Mouse (Mus musculus): ENCODE data around the gene Myadm. TPM values are rescaled to one million over a fixed set of nuclear protein-coding genes. Genes with fewer than 3 reads are reported as not detected.

The Myadm gene
- total RNA-seq, 2 experiments from 2014 or later, result 64.1 to 67.8 TPM

GRCm38 (mm10) chr7:3306400-3306799 is 17.5 kb downstream of the Myadm start:
- intact Hi-C loops (cut with DNase I), result no loop called here
- DNase-seq (ENCODE audit: low spot score in 2 of 2), result no peak

GRCm38 (mm10) chr7:3308646-3309045 is 19.8 kb downstream of the Myadm start:
- DNase-seq (ENCODE audit: low spot score in 2 of 2), result no peak
- intact Hi-C loops (cut with DNase I), result no loop called here

- intact Hi-C loops (cut with DNase I), result no loop called here
- no peak for DNase-seq (ENCODE audit: low spot score in 2 of 2)
Measured at GRCm38 (mm10) chr7:3310233-3310632, 21.4 kb downstream of the Myadm start.

GRCm38 (mm10) chr7:3313571-3313970 is 24.7 kb downstream of the Myadm start:
- no peak for DNase-seq (ENCODE audit: low spot score in 2 of 2)
- intact Hi-C loops (cut with DNase I), result no loop called here

- intact Hi-C loops (cut with DNase I), result no loop called here
- DNase-seq (ENCODE audit: low spot score in 2 of 2), result no peak
Measured at GRCm38 (mm10) chr7:3314121-3314520, 25.2 kb downstream of the Myadm start.

- intact Hi-C loops (cut with DNase I), result no loop called here
Measured at GRCm38 (mm10) chr7:3317704-3318103, 28.8 kb downstream of the Myadm start.

GRCm38 (mm10) chr7:3320856-3321255 is 32.0 kb downstream of the Myadm start:
- no peak for DNase-seq (ENCODE audit: low spot score in 2 of 2)
- intact Hi-C loops (cut with DNase I), result no loop called here

More at GRCm38 (mm10) chr7:3317704-3318103, 28.8 kb downstream of the Myadm start:
- no peak for DNase-seq (ENCODE audit: low spot score in 2 of 2)

- intact Hi-C loops (cut with DNase I), result no loop called here
Measured at GRCm38 (mm10) chr7:3323826-3324225, 34.9 kb downstream of the Myadm start.

GRCm38 (mm10) chr7:3327961-3328360 is 39.1 kb downstream of the Myadm start:
- DNase-seq (ENCODE audit: low spot score in 2 of 2), result no peak
- intact Hi-C loops (cut with DNase I), result no loop called here

More at GRCm38 (mm10) chr7:3323826-3324225, 34.9 kb downstream of the Myadm start:
- DNase-seq (ENCODE audit: low spot score in 2 of 2), result no peak

- intact Hi-C loops (cut with DNase I), result loop anchor here (2.0 to 10.0 kb wide), 3 partner anchors 27 to 119 kb away; partner anchors contain the start of gene Cacng8
- DNase-seq (ENCODE audit: low spot score in 2 of 2), result peak; percentile 84
Measured at GRCm38 (mm10) chr7:3329776-3330546, 41.1 kb downstream of the Myadm start.

- no peak for DNase-seq (ENCODE audit: low spot score in 2 of 2)
- intact Hi-C loops (cut with DNase I), result loop anchor here (2.0 to 10.0 kb wide), 3 partner anchors 28 to 118 kb away; partner anchors contain the start of gene Cacng8
Measured at GRCm38 (mm10) chr7:3331171-3331570, 42.3 kb downstream of the Myadm start.

GRCm38 (mm10) chr7:3331581-3332223 is 42.8 kb downstream of the Myadm start:
- intact Hi-C loops (cut with DNase I), result loop anchor here (2.0 to 10.0 kb wide), 3 partner anchors 29 to 117 kb away; partner anchors contain the start of gene Cacng8
- peak; percentile 86 to 87 for DNase-seq (ENCODE audit: low spot score in 2 of 2)

- intact Hi-C loops (cut with DNase I), result loop anchor here (10.0 kb wide), 1 partner anchor 63 kb away; the partner anchor contains the start of gene Cacng8
- DNase-seq (ENCODE audit: low spot score in 2 of 2), result no peak
Measured at GRCm38 (mm10) chr7:3332224-3332615, 43.3 kb downstream of the Myadm start.

- intact Hi-C loops (cut with DNase I), result loop anchor here (10.0 kb wide), 1 partner anchor 62 kb away; the partner anchor contains the start of gene Cacng8
- peak; percentile 50 to 66 for DNase-seq (ENCODE audit: low spot score in 2 of 2)
Measured at GRCm38 (mm10) chr7:3332619-3333521, 44.0 kb downstream of the Myadm start, which contains the start of gene Cacng7. TSS of gene Cacng7 (plus strand) at chr7:3332955.

GRCm38 (mm10) chr7:3333542-3333941 is 44.7 kb downstream of the Myadm start:
- intact Hi-C loops (cut with DNase I), result loop anchor here (10.0 kb wide), 1 partner anchor 61 kb away; the partner anchor contains the start of gene Cacng8
- no peak for DNase-seq (ENCODE audit: low spot score in 2 of 2)

- intact Hi-C loops (cut with DNase I), result loop anchor here (10.0 kb wide), 1 partner anchor 58 kb away; the partner anchor contains the start of gene Cacng8
- no peak for DNase-seq (ENCODE audit: low spot score in 2 of 2)
Measured at GRCm38 (mm10) chr7:3336412-3336811, 47.5 kb downstream of the Myadm start.

GRCm38 (mm10) chr7:3338286-3338935 is 49.5 kb downstream of the Myadm start:
- DNase-seq (ENCODE audit: low spot score in 2 of 2), result no peak
- intact Hi-C loops (cut with DNase I), result loop anchor here (10.0 kb wide), 1 partner anchor 56 kb away; the partner anchor contains the start of gene Cacng8

- no peak for DNase-seq (ENCODE audit: low spot score in 2 of 2)
- intact Hi-C loops (cut with DNase I), result loop anchor here (10.0 kb wide), 1 partner anchor 56 kb away; the partner anchor contains the start of gene Cacng8
Measured at GRCm38 (mm10) chr7:3339010-3339409, 50.1 kb downstream of the Myadm start.

- DNase-seq (ENCODE audit: low spot score in 2 of 2), result no peak
- intact Hi-C loops (cut with DNase I), result no loop called here
Measured at GRCm38 (mm10) chr7:3343861-3344260, 55.0 kb downstream of the Myadm start.
